Mouse (Mus musculus): Measurements from ENCODE around the gene Chmp2b.

Chmp2b gene

GRCm38 (mm10) chr16:65526695-65527094 is 35.8 kb downstream of the Chmp2b start:
- no peak for DNase-seq (ENCODE audit: low spot score)

- no peak for DNase-seq (ENCODE audit: low spot score)
Observed at GRCm38 (mm10) chr16:65526004-65526403, 36.5 kb downstream of the Chmp2b start.

- DNase-seq (ENCODE audit: low spot score) = no peak
Observed at GRCm38 (mm10) chr16:65520211-65520610, 42.3 kb downstream of the Chmp2b start, which contains the start of gene Pou1f1. Gene Pou1f1 (plus strand): TSS chr16:65520511.

GRCm38 (mm10) chr16:65514223-65514622 is 48.3 kb downstream of the Chmp2b start:
- DNase-seq (ENCODE audit: low spot score) = no peak

GRCm38 (mm10) chr16:65497049-65497448 is 65.5 kb downstream of the Chmp2b start:
- DNase-seq (ENCODE audit: low spot score) = no peak

DNA sequence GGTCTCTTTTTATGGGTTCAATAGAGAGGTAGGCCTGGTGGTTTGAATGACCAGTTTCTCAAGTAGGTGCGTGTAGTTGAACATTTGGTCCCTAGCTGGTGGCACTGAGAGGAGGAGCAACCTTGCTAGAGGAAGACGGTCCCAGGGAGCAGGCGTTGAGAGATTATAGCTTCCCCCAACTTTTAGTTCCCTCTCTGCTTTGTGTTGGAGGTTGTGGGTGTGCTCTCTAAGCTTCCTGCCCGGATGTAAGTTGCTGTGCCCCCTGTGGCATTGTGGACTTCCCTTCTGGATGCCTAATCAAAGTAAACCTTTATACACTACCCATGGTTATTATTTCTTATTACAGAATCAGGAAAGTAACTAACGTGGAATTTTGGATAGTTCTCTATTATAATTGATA is 66.5 kb downstream of the Chmp2b start:
- DNase-seq (ENCODE audit: low spot score) = no peak
